Mouse (Mus musculus): ENCODE measurements at regions not wholly inside any gene's neighbourhood (a gene's known extent, or its start where the extent isn't known, plus 50 kb on each side); places are given as distances from the start of the nearest gene placed in this dataset.

DNA sequence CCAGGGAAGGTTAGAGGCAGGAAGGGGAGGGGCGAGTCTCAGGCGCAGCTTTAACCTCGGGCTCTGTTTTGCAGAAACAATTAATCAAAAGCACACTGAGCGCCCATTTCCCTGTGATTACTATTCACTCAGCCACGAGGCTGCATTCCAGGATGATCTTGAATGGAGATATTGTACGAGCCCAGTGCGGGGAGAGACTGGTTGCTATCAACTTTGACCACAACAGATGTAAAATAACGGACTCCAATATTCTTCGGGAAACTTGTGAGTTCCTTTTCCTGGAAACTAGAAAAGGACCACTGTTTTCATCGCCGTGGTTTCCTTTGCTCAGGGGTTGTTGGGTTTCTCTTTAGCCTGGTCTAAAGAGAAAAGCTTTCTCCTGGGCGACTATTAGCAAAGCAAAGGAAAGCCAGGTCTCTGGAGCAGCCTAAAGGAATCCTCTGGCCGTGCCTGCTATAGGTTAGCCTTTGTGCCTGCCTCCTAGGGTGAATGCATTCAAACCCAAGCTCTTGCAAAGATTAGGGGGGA is 87.4 kb upstream of the Plekha5 start:
- no peak for TF ChIP-seq GATA1 (IDR thresholded peaks at IDR 0.05; ENCODE audit: borderline replicate concordance, low read length)
- TF ChIP-seq FLI1 (IDR thresholded peaks at IDR 0.05; ENCODE audit: low read length) = no peak

Data from megakaryocyte, embryonic 14.5 days (primary cell).